Mouse (Mus musculus): ENCODE measurements at regions not wholly inside any gene's neighbourhood (a gene's known extent, or its start where the extent isn't known, plus 50 kb on each side); places are given as distances from the start of the nearest gene placed in this dataset.

- no peak for DNase-seq
Observed at GRCm38 (mm10) chr7:145135971-145136370, 71.9 kb downstream of the 1810010D01Rik start.

GRCm38 (mm10) chr7:145132506-145132905 lies 75.4 kb downstream of the 1810010D01Rik start:
- DNase-seq = no peak

- no peak for DNase-seq
Observed at GRCm38 (mm10) chr7:145131438-145132159, 76.3 kb downstream of the 1810010D01Rik start.

DNA sequence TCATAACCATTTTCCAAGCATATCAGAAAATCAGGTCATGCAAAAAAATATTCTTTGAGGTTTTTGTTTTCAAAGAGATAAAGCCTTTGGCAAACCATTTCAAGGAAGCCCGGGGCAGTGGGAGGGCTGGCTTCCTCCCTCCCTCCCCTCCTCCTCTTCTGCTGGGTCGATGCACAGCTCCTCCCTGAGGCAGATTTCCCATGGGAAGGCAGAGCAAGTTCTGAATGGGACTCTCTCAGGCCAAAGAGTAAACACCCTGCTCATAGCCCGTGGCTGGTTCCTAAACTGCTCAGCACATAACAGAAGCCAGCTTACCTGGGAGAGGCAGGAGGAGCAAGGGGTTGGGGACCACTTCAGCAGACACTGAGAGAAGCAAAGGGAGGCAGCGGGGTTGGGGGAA lies 77.9 kb downstream of the 1810010D01Rik start:
- no peak for DNase-seq

- DNase-seq = no peak
Observed at GRCm38 (mm10) chr7:145127661-145128060, 80.3 kb downstream of the 1810010D01Rik start.

- no peak for DNase-seq
Observed at GRCm38 (mm10) chr7:145127180-145127579, 80.7 kb downstream of the 1810010D01Rik start.

DNA sequence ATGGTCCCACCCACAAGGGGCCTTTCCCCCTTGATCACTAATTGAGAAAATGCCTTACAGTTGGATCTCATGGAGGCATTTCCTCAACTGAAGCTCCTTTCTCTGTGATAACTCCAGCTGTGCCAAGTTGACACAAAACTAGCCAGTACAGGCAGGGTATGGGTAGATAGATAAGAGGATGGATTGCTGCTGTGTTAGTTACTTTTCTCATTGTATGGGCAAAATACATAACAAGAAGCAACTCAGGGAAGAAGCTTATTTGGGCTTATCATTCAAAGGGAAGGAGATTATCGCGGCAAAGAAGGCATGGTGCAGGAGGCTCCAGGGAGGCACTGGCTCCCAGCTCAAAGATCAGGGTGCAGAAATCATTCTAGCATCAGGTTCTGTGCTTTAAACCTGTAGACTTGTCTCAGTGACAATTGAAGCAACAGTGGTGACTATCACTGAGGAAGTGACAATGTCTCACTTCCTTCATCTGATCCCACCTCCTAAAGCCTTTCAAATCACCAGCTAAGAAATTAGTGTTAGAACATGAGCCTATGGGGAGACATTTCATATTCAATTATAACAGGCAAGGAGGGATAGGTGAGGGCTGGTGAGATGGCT lies 83.8 kb downstream of the 1810010D01Rik start:
- no peak for DNase-seq

DNA sequence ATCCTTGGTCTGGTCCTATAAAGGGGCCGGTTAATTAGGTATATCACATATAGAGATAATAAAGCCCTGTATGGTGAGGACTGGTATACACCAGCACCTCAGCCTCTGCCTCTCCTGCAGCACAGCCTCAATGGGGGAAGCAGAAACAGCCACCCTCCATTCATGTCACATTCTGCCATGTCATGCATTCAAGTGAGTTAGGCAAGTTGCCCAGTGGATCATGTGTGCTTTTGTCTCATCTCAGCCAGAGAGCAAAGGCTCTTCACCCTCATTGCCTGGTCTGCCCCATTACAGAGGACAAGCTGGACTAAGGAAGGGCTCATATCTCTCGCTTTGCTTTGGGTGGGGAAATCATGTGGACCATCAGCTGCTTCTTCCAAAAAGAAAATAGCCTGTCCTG lies 85.4 kb downstream of the 1810010D01Rik start:
- no peak for DNase-seq

DNA sequence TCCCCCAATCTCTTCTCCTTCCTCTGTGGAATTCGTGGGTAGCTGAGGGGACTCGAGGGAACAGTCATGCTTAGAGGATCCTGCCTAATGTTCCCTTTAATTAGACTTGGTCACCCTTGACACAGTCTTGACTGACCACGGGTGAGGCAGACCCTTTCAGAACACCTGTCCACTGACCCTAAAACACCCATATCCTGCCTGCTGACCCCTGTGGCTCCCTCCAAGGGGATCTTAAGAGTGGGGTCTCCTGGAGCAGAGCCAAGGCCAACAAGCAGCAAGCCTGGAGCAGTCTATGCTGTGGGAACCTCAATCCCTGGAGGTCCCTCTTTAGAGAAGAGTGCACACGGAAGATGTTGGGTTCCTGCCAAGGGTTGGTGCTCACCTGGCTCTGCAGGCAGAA lies 89.5 kb downstream of the 1810010D01Rik start:
- no peak for DNase-seq

DNA sequence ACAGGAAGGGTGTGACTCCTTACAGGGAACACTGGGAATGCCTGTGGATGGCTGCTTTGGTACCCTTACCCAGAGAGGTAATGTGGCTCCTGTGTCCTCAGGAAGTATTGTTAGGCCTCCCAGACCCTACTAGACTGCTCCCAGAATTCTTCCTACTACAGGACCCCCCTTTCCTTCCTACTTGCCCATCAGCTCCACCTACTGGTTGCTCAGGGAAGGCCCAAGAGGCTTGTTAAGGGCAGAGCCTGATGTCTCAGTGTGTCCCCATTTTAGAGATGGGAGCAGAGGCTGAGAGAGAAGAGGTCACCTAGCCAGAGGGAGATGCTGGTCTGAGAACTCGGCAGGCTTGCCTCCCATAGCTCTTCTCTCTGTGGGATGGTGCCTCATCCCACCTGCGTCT lies 93.3 kb downstream of the 1810010D01Rik start:
- no peak for DNase-seq

DNA sequence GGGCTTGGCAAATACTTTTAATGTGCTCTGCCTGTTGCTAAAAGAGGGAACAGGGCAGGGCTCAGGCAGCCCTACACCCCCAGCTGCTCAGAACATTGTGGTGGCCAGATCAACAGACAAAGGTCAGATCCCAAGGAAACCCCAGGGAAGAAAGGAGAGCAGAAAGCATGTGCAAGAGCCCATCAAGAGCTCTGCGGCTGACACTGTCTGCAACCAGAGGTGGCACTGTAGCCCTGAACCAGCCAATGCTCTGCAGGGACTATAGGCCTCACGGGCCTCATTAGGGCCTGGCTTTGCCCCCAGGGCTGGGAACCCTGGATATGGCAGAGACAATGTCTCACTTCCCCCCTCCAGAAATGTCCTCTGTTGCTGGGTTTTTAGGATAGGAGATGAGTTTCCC lies 93.8 kb downstream of the 1810010D01Rik start:
- DNase-seq = no peak

DNA sequence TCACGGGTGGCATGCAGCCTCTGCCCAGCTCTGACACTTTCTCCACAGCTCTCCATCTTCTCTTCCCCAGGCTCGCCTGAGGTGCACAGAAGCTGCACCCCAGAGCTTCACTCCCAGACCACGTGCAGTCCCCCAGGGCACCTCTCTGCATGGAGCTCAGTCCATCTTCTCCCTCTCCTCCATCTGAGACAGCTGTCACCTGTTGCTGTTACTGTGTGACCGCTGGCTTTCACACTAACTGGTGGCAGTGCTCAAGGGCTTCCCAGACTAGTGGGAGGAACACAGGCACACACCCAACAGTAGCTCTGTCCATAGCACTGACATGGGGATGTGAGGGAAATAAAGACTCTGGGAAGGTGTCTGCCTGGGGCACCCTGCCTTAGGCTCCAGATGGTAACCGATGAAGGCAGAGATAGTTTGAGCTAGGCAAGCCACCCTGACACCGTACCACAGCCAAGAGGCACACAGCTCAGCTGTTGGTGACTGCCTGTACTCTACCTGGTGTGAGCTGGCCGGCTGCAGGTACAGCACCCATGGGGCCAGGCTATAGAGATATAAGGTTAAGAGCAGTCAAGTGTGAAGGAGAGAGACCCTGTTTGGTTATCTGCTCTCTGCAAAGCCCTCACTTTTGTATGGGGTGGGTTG lies 94.9 kb downstream of the 1810010D01Rik start:
- no peak for DNase-seq

DNA sequence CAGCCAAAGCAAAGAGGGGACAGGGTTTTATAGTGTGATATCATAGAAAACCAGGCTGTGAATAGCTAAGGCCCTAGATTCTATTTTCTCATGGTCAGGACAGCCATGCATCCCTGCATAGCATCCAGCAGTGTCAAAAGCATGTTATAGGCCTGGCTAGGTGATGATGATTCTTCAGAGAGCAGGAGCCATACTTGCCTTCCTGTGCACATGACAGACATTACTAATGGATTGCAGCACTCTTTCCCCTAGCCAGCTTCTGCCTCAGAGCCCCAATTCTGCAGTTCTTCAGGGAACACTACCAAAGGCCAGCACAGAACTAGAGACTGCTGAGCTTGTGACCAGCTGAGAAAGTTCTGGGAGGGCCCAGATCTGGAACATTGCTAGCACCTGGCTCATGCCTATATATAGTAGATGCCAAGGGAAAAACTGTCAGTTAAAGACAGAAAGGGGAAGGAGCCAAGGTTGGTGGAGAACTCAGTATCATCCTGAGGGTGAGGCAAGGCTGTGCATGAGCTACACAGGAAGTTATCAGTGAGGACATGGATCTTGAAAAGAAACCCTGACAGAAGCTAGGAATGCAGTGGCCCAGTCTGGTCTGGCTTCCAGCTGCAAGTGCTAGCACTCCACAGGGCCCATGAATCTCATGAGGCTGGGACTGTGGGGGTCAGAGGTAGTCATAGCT lies 95.6 kb downstream of the 1810010D01Rik start:
- DNase-seq = no peak

DNA sequence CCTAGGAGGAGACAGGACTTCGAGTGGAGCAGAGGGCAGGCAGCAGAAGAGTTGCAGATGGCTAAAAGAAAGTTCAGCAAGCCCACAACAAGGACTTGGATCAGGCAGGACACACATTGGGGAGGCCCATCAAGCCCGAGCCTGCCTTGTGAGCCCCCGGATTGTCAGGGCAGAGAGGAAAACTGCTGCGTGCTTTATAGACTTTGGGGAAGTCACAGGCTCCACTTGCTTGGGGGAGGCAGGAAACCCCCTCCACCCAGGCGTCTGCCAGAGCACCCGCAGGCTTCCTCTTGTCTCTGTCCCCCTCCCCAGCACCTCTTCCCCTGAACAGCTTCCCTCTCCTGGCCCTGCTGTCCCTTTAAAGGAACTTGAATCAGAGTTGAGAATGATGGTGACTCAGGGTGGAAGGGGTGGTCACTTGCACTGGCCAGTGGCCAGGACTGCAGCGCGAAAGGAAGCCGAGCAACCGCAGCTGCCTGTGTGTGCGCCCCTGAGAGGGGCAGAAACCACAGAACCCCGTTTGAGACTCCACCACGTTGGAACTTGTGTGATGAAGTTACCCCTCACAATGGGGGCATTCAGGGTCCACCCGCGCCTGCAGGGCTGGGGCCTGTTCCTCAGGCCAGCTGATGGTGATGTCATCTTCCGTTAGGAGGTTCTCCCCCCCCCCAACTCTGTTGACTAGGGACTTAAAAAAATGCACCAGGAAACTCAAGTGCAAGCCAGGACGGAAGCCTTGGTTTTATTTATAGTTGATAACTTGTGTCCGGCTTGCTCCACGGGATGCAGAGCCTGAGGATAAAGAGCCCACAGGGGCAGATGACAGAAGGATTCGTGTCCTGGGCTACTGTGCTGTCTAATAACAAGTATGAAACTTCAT lies 96.4 kb downstream of the 1810010D01Rik start:
- peak; percentile 66 for DNase-seq

GRCm38 (mm10) chr7:145110657-145111251 lies 97.2 kb downstream of the 1810010D01Rik start:
- DNase-seq = no peak

DNA sequence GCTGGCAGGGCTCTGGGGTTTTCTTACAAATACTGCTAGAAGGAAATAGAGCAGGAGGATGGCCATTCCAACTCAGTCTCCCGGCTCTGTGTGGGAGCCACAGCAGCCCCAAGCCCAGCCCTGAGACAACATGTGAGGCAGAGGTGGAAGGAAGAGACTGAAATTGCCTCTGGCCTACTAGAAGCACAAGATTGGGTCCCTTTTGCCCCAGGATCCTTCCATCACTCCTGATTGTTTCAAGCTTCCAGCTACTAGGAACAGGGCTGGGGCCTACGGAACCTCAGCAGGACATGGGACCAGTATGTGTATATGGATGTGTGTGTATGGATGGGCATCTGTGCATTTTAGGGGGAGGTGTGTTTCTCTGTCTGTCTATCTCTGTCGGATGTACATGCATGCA lies 97.9 kb downstream of the 1810010D01Rik start:
- DNase-seq = no peak

DNA sequence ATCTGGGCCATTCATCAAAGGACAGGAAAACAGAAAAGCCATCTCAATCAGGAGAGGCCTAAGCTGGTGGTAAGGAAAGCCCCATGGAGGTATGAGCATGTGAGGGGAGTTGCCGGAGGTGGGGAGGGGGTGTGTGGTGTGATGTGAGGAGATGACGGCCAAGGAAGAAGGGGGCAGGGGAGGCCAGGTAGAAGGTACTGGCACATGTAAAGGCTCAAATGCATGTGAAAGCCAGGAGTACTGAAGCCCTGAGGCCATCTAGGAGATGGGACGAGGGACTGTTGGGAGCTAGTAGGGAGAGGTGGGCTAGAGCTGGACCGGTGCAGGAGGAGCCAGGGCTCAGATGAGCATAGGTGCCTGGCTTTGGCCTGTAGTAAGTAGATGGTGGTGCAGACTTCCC lies 98.4 kb downstream of the 1810010D01Rik start:
- no peak for DNase-seq

DNA sequence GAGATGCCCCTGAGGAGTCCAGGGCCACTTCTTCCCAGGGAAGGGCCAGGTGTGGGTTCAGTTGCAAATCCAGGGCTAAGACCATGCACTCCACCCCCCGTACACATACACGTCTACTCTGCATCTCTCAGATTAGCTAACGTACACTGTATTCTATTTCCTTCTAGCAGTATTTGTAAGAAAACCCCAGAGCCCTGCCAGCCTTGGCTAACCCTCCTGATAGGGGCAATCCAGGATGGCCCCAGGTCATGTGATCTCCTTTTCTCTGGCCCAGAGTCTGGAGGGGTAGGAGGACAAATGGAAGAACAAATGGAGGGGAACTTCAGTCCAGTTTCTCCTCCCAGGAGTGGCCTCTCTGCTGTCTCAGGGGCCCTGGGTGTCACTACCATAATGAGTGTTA lies 98.9 kb downstream of the 1810010D01Rik start:
- no peak for DNase-seq

DNA sequence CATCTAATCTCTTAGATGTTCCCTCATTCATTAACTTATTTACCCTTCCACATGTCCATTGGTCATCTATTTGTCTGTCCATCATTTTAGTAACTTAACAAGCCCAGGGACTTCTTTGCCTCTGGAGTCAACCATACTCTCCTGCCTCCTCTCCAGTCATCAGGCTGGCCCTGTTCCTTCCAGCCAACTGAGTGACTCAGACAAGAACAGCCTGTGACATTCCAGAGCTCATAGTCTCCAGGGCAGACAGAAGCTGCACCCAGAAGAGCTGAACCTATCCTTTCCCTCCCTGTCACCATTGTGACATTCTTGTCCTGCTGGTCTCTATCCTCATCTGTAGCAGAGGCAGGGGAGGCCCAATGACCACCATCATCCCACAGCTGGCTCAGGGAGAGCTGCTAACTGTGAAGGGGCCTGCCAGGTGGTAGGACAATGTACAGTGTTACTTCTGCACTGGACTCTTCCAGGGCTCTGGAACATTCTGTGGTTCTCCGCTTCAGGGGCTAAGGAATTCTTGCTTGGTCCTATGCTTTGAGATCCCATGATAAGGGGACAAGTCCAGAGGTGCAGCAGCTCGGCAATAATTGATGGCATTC lies 100.2 kb downstream of the 1810010D01Rik start:
- no peak for DNase-seq

GRCm38 (mm10) chr7:145106494-145106849 lies 101.4 kb downstream of the 1810010D01Rik start:
- peak; percentile 32 for DNase-seq

DNA sequence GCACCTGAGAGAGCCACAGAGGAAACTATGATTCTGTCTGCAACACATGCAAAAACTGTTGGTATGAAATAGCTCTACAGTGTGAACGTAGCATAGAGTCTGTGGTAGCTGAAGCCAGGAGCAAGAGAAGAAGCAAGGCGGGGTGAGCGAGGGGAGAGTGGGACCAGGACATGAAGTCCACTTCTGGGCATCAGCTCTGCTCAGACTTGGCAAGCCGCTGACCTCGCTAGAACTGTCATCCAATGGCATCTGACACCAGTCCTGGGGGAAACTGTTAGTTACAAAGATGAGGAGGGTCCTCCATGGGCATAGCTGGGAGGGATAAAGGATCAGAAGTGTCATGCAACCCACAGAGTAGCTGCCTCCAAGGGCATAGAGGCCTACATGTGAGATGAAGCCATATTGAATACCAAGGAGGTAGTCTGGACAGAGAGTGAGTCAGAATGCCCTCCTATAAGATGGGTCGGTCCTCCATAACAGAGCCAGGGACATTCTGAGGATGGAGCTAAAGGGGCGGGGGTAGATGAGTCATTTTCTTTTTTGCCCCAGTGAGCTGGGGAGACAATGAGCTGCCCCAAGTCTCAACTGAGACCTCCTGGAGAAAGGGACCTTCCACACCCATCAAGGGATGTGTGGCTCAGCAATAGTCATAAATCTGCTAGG lies 102.0 kb downstream of the 1810010D01Rik start:
- no peak for DNase-seq

Data from right cerebral cortex, postnatal 14 days (tissue).